Mouse (Mus musculus) limb, embryonic 14.5 days (tissue): ENCODE data around the gene Adgra3. TPM values are rescaled to one million over a fixed set of nuclear protein-coding genes. Genes with fewer than 3 reads are reported as not detected.

Source experiments
- ATAC-seq: fragments of 200-750 bp; cut with Nextera tagmentation; 2 replicates; pipeline ENCODE4 v1.8.0; 2017; ENCODE audit warnings: low read depth, moderate number of reproducible peaks, moderate TSS enrichment; ENCODE audit not compliant: low FRiP score
- DNase-seq: peaks from one replicate; pipeline ENCODE4 v3.0.0-alpha.2; 2015; ENCODE audit warnings: low spot score
- H3K27ac ChIP-seq: fragments of 300-500 bp; sonication (generic); replicated peaks from 2 replicates; pipeline ENCODE4 v1.5.1; 2014; ENCODE audit warnings: low read depth, mild to moderate bottlenecking, low read length, moderate library complexity, mixed read lengths
- H3K27me3 ChIP-seq: fragments of 300-500 bp; sonication (generic); 2 replicates; pipeline ENCODE4 v1.6.1; 2014; ENCODE audit warnings: low read length, mixed read lengths; ENCODE audit not compliant: control insufficient read depth, insufficient read depth
- H3K36me3 ChIP-seq: fragments of 300-500 bp; sonication (generic); 2 replicates; pipeline ENCODE4 v1.6.1; 2014; ENCODE audit warnings: mild to moderate bottlenecking, low read length, moderate library complexity, mixed read lengths; ENCODE audit not compliant: control insufficient read depth, insufficient read depth
- H3K4me1 ChIP-seq: fragments of 300-500 bp; sonication (generic); 2 replicates; pipeline ENCODE4 v1.6.1; 2014; ENCODE audit warnings: antibody characterized with exemption, low read length, mixed read lengths; ENCODE audit not compliant: control insufficient read depth, insufficient read depth
- H3K4me2 ChIP-seq: fragments of 300-500 bp; sonication (generic); replicated peaks from 2 replicates; pipeline ENCODE4 v1.6.1; 2014; ENCODE audit warnings: low read depth, mild to moderate bottlenecking, low read length, moderate library complexity; ENCODE audit not compliant: severe bottlenecking
- H3K4me3 ChIP-seq: fragments of 300-500 bp; sonication (generic); replicated peaks from 2 replicates; pipeline ENCODE4 v1.5.1; 2014; ENCODE audit warnings: low read length
- H3K9ac ChIP-seq: fragments of 300-500 bp; sonication (generic); 2 replicates; pipeline ENCODE4 v1.6.1; 2014; ENCODE audit warnings: mild to moderate bottlenecking, low read depth, low read length, moderate library complexity; ENCODE audit not compliant: severe bottlenecking
- H3K9me3 ChIP-seq: fragments of 300-500 bp; sonication (generic); 2 replicates; pipeline ENCODE4 v1.6.1; 2016; ENCODE audit warnings: low read length; ENCODE audit not compliant: control insufficient read depth
- POLR2A ChIP-seq: fragments of 200-500 bp; IDR thresholded peaks from 2 replicates; pipeline ENCODE4 v1.8.0; 2012; ENCODE audit warnings: inconsistent platforms, mild to moderate bottlenecking, moderate library complexity, borderline replicate concordance; ENCODE audit not compliant: insufficient read depth, insufficient read length; ENCODE audit errors: extremely low read depth
- WGBS: fragments of 180-500 bp; shearing (Covaris S2); extraction: QIAGEN DNeasy Blood & Tissue Kit; methylation state at CpG from one replicate; pipeline ENCODE4 v1.1.7; 2014; 5-methylcytosine and 5-hydroxymethylcytosine counted together
- polyA plus RNA-seq, 2 experiments: library from polyadenylated mRNA; depleted of rRNA in 1 of 2; stranded (reverse) in 1 of 2; unstranded in 1 of 2; fragments of >200 nt; fragmentation: Nextera tagmentation in 1 of 2; extraction: Ambion mirVana in 1 of 2; gene quantifications; 2 replicates each; pipeline versions ENCODE4 v1.2.1 to v1.2.3; 2012 to 2014

The Adgra3 gene
- polyA plus RNA-seq, 2 experiments, result 55.4 to 90.8 TPM

GRCm38 (mm10) chr5:49979246-49979645 is 79.6 kb downstream of the Adgra3 start:
- DNase-seq (no peak), ATAC-seq (no peak)
- Histone ChIP-seq H3K9ac (no peak overlapping the region), H3K4me3 (no peak overlapping the region), H3K9me3 (no peaks in the 10 kb centered on the region), H3K4me2 (no peak overlapping the region), H3K4me1 (no peaks in the 10 kb centered on the region), H3K36me3 (peaks cover 45% of the 10 kb centered on the region), H3K27me3 (no peaks in the 10 kb centered on the region), H3K27ac (no peak overlapping the region)
- 87% methylated on average over 14 of the region's 14 CpGs for WGBS
- no peak for TF ChIP-seq POLR2A

- Histone ChIP-seq H3K36me3 (peaks cover 55% of the 10 kb centered on the region), H3K27me3 (no peaks in the 10 kb centered on the region), H3K4me1 (no peaks in the 10 kb centered on the region), H3K4me2 (no peak overlapping the region), H3K9me3 (no peaks in the 10 kb centered on the region), H3K27ac (no peak overlapping the region), H3K4me3 (no peak overlapping the region), H3K9ac (no peak overlapping the region)
- peak; percentile 64 for DNase-seq
- 66% methylated on average over 2 of the region's 2 CpGs for WGBS
- ATAC-seq, result 0 out of 2 replicates have a peak, but pooled peaks have one; percentile 31
- no peak for TF ChIP-seq POLR2A
Observed at GRCm38 (mm10) chr5:49975971-49976370, 82.8 kb downstream of the Adgra3 start.

- no peaks in the 10 kb centered on the region for H3K9me3 ChIP-seq
- no peak for TF ChIP-seq POLR2A
- no peaks in the 10 kb centered on the region for H3K4me1 ChIP-seq
- DNase-seq, result no peak
- ATAC-seq, result no peak
- H3K9ac ChIP-seq, result no peak overlapping the region
- WGBS, result 92% methylated on average over 4 of the region's 4 CpGs
- no peak overlapping the region for H3K4me2 ChIP-seq
- H3K36me3 ChIP-seq, result peaks cover 66% of the 10 kb centered on the region
- H3K4me3 ChIP-seq, result no peak overlapping the region
- H3K27me3 ChIP-seq, result no peaks in the 10 kb centered on the region
- H3K27ac ChIP-seq, result no peak overlapping the region
Observed at GRCm38 (mm10) chr5:49974211-49974610, 84.6 kb downstream of the Adgra3 start.

- Histone ChIP-seq H3K9me3 (no peaks in the 10 kb centered on the region), H3K4me3 (no peak overlapping the region), H3K27me3 (no peaks in the 10 kb centered on the region), H3K27ac (no peak overlapping the region), H3K4me2 (no peak overlapping the region), H3K9ac (no peak overlapping the region), H3K4me1 (no peaks in the 10 kb centered on the region), H3K36me3 (peaks cover 67% of the 10 kb centered on the region)
- ATAC-seq (no peak), DNase-seq (no peak)
- TF ChIP-seq POLR2A, result no peak
- 90% methylated on average over 8 of the region's 8 CpGs for WGBS
Observed at GRCm38 (mm10) chr5:49969660-49970059, 89.1 kb downstream of the Adgra3 start.

GRCm38 (mm10) chr5:49967726-49968125 is 91.1 kb downstream of the Adgra3 start:
- H3K4me3 ChIP-seq, result no peak overlapping the region
- peaks cover 77% of the 10 kb centered on the region for H3K36me3 ChIP-seq
- no peak overlapping the region for H3K27ac ChIP-seq
- 84% methylated on average over 6 of the region's 6 CpGs for WGBS
- DNase-seq (no peak), ATAC-seq (no peak)
- no peaks in the 10 kb centered on the region for H3K27me3 ChIP-seq
- no peak overlapping the region for H3K4me2 ChIP-seq
- H3K9me3 ChIP-seq, result no peaks in the 10 kb centered on the region
- H3K9ac ChIP-seq, result no peak overlapping the region
- no peaks in the 10 kb centered on the region for H3K4me1 ChIP-seq
- no peak for TF ChIP-seq POLR2A

- Histone ChIP-seq H3K4me3 (no peak overlapping the region), H3K9me3 (no peaks in the 10 kb centered on the region), H3K36me3 (peaks cover 74% of the 10 kb centered on the region), H3K9ac (no peak overlapping the region), H3K4me2 (no peak overlapping the region), H3K27me3 (no peaks in the 10 kb centered on the region), H3K4me1 (no peaks in the 10 kb centered on the region), H3K27ac (no peak overlapping the region)
- DNase-seq (no peak), ATAC-seq (no peak)
- WGBS, result 90% methylated on average over 8 of the region's 8 CpGs
- no peak for TF ChIP-seq POLR2A
Observed at GRCm38 (mm10) chr5:49965810-49966209, 93.0 kb downstream of the Adgra3 start.
